Mouse (Mus musculus): ENCODE results near the gene Mdh2.

- TF ChIP-seq CTCF (IDR thresholded peaks at IDR 0.05; ENCODE audit: extremely low read depth, insufficient read depth, insufficient read length, insufficient replicate concordance) (no peak), POLR2A (IDR thresholded peaks at IDR 0.05; ENCODE audit: low read depth, low read length) (no peak)
Observed at GRCm38 (mm10) chr5:135730278-135730677, 48.0 kb upstream of the Mdh2 start.
